Mouse (Mus musculus) cortical plate, adult 2 months (tissue): ENCODE measurements at regions not wholly inside any gene's neighbourhood (a gene's known extent, or its start where the extent isn't known, plus 50 kb on each side); places are given as distances from the start of the nearest gene placed in this dataset.

Source experiments
- CTCF ChIP-seq: fragments of 200-500 bp; IDR thresholded peaks from 2 replicates; pipeline ENCODE4 v1.5.1; 2011; ENCODE audit warnings: mild to moderate bottlenecking, control low read depth, low read length; ENCODE audit not compliant: insufficient read depth; ENCODE audit errors: extremely low read depth
- POLR2A ChIP-seq: fragments of 200-500 bp; IDR thresholded peaks from 2 replicates; pipeline ENCODE4 v1.6.1; 2011; ENCODE audit warnings: mild to moderate bottlenecking, low read length, control low read depth; ENCODE audit not compliant: insufficient read depth; ENCODE audit errors: extremely low read depth

DNA sequence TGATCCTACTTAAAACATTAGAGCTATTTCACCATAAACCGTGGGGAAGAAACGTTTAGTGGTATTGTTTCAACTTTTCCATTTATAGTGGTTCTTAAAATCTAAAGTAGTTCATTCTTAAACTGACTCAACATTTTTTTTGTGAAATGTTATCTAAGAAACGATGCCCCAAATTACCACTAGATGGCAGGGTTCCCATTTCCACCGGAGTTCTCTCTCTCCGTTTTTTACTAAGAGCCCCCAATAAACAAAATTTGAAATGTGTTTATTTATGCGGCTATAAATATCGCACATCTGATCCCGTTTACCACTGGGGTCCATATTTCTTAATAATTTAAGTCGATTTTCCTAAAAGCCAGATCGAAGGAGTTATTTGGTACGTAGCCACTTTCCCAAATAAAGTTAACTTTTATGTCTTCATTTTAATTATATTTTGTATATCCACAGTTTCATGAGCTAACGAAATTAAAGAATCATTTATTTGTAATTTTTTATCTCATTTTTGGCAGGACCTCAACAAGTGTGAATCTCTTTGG, 586.5 kb upstream of the Lcorl start:
- TF ChIP-seq CTCF (peak; percentile 26; the same call in 1 of the 2 replicates), POLR2A (no peak)
